Mouse (Mus musculus) lung, postnatal 14 days (tissue): ENCODE data around the gene Htr1b.

Experiments
- DNase-seq: peaks from one replicate; pipeline ENCODE4 v3.0.0; 2021

Gene Htr1b

DNA sequence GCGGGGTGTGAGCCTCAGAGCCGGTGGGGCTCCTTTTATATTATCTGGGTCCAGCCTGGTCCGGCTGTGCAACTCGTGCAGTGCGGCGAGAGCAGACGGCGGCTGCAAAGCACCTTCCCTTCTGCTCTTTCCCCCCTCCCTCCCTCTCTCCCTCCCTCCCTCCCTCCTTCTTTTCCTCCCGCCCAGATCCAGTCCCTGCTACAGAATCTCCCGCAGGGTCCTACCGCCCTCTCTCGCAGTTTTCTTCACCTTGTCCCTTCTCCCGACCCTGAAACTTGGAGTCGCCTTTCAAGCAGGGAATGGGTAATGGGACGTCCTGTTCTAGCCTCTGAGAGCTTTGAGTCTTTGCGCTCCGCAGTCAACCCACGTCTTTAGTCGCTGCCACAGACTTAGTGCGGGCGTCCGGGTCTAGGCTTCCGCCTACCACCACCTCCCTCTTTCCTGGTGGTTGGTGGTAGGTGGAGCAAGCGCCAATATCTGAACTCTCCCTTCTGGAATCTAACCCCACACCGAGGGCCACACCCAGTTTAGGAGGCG is at the start of gene Htr1b:
Htr1b (minus strand) TSS at position 392 of the 537 bp plus-strand sequence.
- DNase-seq = peak; percentile 5

DNA sequence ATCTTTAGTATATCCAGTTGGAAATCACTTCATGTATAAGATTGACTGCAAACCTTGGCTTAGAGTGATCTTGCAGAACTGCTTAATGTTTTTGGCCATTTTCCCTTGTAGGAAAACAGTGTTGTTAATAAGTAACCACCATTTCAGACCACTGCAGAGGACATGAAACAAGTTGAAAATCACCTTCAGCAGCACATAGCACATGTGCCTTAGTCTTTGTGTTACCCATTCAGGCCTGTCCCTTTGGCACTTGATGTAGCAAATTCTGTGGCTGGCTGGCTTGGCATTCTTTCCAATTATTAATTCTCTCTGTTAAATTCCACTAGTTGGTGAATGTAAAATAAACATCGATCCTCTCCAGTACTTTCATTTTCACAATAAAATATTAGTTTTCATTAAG is 43.1 kb upstream of the Htr1b start:
- no peak for DNase-seq

DNA sequence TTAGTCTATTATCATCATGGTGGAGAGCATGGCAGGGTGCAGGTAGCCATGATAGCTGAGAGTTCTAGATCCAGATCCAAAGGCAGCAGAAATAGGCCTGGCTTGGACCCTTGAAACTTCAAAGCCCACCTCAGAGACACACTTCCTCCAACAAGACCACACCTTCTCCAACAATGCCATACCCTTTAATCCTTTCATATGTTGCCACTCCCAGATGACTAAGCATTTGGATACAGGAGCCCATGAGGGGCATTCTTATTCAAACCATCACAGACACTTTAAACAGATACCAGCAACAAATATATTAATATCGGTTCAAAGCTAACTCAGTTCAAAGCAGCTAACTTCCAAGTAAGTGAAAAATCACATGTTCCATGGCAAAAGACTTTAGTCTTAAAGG is 3.9 kb upstream of the Htr1b start:
- DNase-seq = no peak

DNA sequence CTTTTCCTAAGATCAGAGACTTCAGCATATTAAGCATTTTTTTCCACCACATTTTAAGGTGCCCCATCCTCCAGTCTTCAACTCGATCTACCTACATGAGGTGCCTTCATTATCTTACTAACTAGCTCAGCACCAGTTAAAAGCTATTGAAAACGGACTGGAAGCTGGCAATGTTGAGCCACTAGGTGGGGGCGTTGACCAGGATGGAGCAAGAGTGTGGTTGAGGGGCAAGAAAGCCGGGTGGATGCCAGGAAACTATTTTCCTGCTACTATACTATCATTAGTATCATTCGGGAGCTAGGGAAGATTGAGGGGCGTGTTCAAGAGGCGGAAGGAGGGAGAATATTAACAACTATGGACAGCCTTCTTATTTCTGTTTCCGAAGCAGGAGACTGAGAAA is 1.5 kb upstream of the Htr1b start:
- DNase-seq = no peak

DNA sequence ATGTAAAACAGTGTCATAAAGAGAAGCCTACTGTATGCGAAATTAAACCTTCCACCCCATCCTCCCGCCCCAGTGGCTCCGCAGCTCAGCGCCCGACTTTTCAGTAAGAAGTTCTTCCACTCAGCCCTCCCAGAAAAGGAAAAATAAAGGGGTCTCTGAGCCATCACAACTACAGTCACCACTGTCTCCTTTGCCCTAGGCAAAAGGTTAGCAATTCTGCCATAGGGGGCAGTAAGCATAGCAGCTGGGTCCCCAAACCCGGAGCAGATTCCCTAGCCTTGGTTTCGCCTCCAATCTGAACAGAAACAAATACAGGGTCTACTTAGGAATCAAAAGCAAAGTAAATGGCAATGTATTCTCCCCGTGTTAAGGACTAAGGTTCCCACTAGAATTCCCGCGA is 535 bp upstream of the Htr1b start:
- DNase-seq = no peak

DNA sequence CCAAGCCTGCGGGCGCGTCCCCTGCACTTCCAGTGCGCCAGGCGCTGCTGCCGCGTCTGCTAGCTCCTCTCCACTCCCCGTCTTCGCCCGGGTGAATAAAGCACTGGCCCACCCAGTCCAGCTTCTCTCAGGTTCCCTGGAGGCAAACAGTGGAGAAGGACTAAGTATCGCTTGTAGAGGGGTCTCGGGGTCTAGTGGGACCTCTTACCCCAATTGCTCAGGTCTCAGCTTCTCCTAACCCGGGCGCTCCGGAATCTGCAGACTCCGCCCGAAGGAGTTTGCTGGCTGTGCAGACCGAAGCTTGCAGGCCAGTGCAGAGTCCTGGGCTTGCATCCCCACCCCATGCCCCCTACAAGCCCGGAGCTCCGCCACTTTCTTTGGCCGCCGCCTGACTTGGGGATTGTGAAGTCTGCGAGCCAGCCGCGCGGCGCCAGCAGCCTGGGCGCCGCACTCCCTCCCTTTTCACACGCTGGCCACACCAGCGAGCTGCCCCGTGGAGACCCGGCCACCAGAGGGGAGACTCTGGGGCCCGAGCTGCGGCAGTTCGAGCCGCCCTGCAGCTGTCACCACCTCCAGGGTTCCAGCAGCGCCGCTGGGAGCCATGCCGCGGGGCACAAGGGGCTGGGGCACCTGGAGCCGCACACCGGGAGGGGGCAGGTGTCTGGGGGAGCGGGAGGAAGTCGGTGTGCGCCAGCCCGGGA is 742 bp downstream of the Htr1b start:
- DNase-seq = peak; percentile 0

DNA sequence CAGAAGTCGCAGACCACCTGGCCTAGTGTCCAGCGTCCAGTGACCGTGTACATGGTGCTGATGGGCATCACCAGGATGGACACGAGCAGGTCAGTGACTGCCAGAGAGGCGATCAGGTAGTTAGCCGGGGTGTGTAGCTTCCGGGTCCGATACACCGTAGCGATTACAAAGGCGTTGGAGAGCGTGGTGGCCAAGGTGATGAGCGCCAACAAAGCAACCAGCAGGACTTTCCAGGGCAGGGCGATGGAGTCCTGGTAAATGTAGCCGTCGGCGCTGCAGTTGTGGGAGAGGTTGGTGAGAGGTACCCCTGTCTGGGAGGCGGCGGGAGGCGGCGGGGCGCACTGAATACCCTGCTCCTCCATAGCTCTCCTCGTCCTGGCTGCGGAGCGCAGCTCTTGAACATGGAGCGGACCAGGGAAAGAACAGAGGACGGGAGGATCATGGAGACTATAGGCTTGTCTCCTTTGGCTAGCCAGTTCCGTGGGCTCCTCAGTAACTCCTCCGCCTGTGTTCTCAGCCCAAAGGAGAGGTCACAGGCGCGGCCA is 1.4 kb downstream of the Htr1b start:
- no peak for DNase-seq

DNA sequence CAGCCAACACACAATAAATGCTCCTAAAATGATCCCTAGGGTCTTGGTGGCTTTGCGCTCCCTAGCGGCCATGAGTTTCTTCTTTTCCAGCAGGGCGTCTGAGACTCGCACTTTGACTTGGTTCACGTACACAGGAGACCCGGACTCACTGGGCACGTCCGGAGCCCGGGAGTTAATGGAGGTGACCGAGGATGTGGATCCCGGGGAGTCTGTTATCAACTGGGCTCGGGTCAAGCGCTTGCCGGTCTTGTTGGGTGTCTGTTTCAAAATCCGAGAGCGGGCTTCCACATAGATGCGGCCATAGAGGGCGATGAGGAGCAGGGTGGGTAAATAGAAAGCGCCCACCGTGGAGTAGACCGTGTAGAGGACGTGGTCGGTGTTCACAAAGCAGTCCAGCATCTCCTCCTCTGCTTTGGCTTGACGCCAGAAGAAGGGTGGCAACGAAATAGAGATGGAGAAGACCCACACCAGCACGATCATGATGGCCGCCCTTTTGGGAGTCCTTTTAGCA is 2.0 kb downstream of the Htr1b start:
- peak; percentile 1 for DNase-seq

DNA sequence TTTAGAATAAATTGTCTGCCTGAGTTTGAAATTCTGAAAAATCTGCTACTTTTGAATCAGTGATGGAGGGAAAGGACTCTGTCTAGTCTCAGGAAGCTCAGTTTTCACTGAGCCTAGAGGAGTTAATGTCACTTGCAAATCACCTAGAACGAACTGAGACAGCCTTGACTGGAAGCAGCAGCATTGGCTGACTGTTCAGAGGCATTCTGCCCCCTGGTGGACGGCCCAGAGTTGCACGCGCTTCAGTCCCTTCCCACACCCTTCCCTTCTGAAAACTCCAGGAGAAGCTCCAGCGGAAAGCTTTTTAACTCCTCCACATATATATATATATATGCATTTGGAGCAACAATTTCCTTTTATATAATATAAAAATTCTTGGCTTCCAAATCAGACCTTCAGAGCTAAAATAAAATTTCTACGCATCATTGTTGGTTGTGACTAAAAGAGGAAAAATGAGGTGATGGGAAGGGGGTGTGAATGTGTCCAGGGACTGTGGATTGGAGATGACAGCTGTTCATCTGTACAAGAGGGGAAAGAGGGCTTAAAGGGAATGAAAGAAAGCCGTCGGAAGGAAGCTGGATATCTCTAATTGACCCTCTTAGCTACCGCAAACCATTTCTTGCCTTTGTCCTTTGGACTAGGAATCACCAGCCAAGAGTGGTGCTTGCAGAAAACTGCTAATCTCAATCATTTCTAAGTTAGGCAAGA is 6.6 kb downstream of the Htr1b start:
- peak; percentile 67 for DNase-seq

DNA sequence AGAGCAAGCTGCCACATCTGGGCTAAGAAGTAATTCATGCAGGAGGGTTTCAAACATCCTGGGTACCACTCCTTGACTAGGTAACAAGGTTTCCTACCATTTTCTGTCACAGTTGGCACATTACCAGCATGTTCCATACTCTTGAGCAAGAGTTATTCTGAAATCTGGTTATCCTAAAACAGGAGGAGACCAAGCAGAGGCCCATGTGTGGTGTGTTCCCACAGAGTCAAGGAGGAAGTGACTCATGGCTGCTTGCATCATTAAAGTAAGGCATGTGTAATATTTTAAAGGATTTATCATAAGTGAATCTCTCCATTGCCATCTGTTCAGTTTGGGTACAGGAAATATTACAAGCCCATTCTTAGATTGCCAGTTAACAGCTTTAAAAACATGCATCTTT is 7.7 kb downstream of the Htr1b start:
- DNase-seq = no peak

DNA sequence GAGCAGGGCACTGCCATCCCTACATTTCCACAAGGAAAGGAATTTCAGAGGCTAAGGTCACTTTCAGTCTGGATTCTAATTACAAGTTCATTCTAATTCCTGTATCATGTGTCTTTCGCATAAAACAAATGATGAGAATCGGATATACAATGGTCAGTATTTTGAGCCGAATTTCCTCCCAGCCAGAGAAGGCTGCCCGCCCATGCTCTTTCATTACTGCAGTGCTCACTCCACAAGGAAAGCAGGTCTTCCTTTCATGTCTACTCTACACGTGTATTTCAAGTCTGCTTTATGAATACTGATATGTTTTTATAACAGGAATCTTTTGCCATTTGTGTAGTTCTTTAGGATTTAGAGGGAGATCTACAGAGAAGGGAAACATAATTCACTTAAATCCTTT is 10.8 kb downstream of the Htr1b start:
- DNase-seq = no peak

DNA sequence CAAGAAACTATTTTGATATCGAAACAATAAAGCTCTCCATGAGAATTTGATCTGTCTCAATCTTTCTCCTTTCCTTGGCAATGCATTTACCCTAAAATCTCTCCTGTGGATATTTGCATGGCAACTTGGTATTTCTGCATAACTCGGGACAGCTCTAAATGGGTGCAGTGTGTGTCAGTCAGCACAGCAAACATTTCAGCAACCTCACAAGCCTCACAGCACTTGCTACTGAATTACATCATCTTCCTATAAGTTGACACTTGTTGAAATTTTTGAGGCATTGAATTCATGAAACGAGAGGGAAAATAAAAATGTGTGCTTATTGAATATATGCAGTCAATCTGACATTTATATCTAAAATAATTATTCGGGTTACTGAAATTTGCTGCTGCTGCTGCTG is 22.6 kb downstream of the Htr1b start:
- DNase-seq = no peak
